Mouse (Mus musculus) mesoderm, embryonic 11.5 days (tissue): ENCODE measurements around the gene Nadk.
"Not testable (repeated sequence)": the region's sequence is repeated elsewhere in the genome, so short reads cannot be mapped to it uniquely, and the experiment has no call there.

Experiments
- DNase-seq: peaks from one replicate; pipeline ENCODE4 v3.0.0-alpha.2; 2012; ENCODE audit warnings: low read depth, low spot score

The Nadk gene

DNA sequence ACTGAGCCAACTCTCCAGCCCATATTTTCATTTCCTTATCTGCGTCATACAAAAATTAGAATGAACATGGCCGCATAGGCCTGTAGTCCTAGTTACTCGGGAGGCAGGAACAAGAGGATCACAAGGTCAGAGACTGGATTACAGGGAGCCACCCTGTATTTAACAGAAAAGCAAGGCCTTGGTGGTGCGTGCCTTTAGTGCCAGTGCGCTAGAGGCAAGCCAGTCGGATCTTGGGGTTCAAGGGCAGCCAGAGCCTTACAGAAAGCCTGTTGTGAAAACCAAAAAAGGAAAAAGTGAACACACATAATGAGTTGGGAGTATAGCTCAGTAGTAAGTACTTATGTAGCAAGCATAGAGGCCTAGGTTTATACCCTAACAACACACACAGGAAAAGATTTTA lies 7.6 kb downstream of the Nadk start:
- DNase-seq, result no peak

DNA sequence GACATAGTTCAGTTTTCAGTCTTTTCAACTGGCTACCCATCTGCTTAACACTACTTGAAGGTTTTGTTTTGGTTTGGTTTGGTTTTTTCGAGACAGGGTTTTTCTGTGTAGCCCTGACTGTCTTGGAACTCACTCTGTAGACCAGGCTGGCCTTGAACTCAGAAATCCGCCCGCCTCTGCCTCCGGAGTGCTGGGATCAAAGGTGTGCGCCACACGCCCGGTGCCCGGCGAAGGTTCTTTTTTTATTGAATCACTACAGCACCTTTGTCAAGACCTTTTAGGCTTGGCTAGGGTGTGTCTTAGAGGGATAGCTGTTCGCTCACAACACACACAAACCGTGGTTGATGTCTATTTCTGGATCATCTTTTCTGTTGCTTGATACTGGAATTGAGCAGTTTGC lies 8.1 kb downstream of the Nadk start:
- not testable (repeated sequence) for DNase-seq

DNA sequence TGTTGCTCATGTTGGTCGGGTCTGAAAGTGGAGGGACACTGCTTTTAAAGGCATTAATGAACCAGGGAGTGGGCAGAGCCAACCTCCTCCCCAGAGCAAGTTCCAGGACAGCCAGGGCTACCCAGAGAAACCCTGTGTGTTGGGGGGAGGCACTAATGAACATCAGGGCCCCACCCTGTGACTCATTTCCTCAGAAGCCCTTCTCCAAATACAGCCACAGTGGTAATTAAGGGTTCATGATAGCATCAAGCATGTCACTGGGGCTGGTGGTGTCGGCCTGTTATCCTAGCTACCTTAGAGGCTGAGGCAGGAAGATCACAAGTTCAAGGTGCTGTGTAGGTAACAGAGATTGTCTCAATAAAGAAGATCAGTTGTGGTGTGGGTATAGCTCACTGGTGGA lies 9.3 kb downstream of the Nadk start:
- no peak for DNase-seq

DNA sequence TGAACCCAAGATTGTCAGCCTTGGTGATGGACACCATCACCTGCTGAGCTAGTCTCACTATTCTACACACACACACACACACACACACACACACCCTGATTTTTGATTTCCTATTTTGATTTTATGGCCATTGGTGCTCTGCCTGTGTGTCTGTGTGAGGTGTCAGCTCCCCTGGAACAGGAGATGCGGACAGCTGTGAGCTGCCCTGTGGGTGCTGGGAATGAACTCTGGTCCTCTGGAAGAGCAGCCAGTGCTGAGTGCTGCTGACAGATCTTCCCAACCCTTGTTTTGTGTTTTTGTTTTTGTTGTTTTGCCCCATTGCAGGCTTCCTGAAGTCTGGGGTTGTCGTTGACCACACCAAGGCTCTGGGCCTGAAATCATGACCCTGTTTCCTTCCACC lies 11.0 kb downstream of the Nadk start:
- DNase-seq, result no peak

DNA sequence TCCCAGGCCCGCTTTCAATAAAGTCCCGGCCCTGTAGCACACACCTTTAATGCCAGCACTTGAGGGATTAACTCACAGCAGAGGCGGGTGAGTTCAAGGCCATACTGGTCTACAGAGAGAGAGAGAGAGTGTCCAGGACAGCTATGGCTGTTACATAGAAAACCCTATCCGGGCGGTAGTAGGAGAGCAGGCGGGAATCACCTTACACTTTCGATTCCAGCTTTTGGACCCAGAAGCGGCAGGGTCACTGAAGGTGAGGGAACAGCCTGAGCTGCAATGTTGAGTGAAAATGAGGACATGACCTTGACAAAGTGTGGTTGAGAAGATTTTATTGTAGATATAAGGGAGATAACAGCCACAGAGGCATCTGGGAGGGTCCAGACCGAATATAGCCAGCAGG lies 11.7 kb downstream of the Nadk start:
- DNase-seq, result no peak

DNA sequence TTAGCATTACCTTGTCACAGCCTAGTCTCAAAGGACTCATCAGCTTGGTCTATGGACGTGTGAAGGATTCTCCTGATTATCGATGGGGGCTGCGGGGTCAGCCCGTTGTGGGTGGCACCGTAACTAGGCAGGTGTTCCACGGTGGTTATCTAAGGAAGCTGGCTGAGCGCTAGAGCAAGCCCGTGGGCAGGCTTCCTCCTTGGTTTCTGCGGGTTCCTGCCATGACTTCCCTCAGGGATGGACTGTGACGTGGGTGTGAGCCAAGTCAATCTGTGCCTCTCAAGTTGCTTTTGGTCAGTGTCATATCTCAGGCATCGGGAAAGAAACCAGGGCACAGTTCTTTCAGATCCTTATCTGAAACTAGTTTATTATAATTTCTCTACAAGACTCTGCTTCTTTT lies 12.8 kb downstream of the Nadk start:
- no peak for DNase-seq

DNA sequence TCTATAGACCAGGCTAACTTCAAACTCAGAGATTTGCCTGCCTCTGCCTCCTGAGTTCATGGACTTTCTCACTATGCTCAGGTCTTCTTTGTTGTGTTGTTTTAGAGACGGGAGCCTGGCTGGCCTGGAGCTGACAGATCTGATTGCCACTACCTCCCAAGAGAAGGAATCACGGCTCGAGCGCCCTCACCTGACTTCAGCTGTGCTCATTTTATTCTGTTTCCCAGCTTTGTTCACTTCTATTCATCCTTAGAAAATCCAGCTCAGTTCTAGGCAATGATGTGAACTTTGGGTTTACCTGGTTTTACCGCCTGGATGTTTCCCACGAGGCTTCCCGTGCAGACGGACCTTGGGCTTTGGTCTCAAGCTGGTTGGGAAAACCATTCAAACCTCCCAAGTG lies 13.3 kb downstream of the Nadk start:
- DNase-seq, result no peak

DNA sequence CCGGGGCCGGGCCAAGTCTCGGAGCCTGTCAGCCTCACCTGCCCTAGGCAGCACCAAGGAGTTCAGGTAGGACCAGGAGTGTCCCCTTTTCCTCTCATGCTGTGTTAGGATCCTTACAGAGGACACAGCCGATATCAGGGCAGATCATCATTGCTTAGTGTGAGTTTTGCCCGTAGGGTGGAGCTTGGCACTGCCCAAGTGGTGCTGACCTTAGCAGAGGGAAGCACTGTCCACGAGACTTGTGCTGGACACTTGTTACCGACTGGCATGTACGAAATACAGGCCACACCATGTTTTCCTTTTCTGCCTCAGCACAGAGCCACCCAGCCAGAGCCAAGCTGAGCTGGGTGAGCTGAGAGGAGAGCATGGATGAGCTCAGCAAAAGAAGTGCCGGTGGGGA lies 15.0 kb downstream of the Nadk start:
- no peak for DNase-seq

DNA sequence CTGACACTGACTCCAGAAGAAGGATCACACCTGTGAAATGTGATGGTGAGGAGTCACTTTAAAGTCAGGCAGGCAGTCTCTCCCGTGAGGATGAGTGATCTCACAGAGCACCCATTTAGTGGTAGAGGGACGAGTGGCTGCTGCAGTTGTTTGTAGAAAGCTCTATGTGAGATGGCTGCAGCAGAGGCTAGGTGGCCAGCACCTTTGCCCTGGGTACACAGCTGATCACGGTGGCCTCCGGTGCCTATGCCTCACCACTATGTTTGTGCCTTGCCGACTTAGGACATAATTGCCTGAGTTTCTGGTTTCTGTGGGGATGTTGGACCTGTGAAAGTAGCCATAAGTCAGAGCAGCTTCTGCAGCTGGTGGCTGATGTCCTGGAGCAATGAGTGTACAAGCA lies 15.6 kb downstream of the Nadk start:
- DNase-seq, result no peak

DNA sequence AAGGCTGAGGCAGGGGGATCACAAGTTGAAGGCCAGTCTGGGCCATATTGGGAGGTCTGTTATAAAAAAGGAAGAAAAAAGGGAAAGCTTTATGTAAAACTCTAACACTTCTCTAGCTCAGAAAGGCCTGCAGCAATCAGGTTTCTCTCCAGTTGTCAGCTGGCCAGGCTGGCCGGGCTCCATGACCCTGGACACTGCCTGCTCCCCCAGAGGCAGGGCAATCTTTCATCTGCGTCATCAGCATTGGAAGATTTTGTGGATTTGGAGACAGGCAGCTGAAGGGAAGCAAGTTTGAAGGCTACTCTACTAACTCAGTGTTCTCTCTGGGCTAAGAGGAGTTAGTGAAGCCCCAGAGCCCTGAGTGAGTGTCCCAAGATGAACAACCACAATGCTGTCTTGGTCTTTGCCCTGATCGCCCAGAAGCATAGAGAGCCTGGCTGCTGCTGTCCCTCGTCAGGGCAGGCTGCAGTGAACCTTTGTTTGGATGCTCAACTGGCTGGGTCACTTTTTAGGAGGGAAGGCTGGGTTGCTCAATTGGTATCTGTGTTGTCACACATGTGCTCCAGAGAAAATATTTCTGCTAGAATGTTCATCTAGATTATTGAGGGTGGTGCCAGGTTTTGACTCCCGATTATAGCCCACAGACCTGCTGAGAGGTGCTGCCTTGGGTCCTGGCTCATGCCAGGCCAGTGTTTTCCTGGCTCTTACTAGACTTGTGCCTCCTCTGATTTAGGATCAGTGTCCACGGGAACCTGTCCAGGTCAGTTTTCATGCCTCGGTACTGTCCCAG lies 16.4 kb downstream of the Nadk start:
- no peak for DNase-seq

DNA sequence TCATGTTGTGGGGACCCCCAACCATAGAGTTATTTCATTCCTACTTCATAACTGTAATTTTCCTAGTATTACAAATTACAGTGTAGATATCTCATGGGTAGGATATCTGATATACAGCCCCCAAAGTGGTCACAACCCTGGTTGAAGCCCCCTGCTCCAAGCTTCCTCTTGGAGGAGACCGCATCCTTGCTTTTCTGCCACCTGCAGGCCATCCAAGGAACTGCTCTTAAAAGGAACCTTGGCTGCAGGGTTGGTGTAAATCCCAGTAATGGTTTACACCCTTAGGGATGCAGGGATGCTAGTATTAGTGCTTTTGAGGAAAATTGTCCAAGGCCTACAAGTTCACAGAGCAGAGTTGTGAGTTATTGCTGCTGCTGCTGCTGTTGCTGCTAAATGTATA lies 18.2 kb downstream of the Nadk start:
- DNase-seq, result peak; percentile 71

DNA sequence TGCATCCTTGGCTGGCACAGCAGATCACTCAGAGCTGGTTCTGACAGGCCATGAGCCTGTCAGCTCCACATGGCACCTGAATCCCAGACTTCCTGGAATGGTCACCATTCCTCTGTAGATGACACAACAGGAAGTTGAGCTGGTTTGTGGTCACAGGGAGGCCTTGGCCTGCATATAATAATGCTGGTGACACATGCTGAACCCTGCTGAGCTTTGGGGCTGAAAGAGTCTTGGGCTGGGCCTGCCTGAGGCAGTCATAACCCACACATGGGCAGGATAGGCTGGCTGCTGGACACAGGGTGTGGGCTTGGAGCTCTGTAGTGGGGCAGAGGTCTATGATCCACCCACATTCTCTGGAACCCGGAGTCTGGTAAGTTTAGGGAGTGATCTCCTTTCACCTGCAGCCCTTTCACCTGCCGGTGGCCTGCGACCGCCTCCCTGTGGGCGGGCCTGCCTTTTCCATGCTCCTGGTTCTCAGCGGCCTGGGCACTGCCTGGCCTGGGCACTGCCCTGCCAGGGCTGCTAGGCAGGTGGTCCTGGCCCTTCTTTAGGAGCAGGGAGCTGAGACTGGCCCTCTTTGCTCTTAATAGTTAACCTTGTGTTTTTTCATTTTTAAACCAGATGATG lies 20.2 kb downstream of the Nadk start:
- no peak for DNase-seq

DNA sequence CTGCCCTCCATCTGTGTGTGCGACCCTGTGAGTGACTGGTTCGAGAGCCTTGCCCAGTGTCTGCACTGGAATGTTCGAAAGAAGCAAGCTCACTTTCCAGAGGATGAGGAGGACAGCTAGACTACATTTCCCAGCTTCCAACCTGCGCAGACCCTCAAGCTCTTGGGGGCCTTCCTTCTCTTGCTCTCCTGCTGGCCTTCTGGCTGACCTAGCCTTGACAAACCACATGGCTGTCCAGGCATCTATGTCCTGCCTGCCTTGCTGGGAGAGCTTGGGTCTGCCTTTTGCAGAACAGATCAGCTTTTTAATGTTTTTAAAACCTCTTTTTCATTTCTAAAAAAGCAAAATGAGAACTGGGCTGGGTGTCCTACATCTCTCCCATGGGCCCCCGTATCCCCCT lies 27.2 kb downstream of the Nadk start:
- no peak for DNase-seq

DNA sequence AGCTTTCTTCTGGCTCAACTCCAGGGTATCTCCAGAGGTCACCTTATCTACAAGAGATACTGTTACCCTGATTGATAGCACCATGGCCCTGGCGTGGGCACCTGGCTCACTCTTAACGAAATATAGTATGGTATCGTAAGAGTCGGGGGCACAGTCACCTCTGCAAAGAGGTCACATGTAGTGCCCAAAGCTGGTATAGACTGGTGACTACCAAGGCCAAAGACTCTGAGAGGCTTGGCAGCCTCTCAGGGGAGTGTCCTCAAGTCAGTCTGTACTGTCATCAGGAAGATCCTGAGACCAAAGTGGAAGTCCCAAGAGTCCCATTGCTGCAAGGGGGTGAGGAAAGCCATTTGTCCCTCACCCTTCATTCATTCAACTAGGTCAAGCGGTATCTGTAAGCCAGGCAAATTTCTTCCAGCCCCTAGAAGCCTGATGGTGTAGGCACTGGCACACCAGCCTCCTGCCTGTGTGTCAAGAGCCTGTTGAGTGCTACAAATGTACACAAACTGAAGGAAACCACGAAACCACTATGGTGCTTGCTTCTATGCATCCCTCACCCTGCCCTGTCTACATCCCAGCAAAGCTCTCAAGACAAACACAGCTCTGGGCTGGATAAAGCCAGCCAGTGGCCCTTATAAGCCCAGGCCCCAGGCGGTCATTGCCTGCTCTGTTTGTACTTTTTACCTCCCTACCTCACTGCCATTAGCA lies 29.0 kb downstream of the Nadk start:
- no peak for DNase-seq

DNA sequence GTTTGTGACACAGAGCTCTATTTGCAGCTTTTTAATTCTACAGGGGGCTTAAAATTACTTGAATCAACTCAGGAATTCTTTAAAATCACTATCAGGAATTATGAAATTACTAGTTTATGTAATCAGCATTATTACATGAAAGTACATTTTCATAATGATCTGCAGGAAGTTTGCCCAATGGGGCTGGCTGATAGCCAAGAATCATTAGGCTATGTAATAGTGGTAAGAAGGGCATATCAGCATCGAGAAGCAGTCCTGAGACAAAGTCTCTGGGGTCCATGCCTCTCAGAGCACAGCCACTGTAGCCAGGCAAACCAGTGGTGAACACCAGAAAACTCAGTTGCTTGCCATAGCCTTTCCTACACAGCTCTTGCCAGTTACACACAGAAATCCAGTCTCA lies 31.6 kb downstream of the Nadk start:
- no peak for DNase-seq

DNA sequence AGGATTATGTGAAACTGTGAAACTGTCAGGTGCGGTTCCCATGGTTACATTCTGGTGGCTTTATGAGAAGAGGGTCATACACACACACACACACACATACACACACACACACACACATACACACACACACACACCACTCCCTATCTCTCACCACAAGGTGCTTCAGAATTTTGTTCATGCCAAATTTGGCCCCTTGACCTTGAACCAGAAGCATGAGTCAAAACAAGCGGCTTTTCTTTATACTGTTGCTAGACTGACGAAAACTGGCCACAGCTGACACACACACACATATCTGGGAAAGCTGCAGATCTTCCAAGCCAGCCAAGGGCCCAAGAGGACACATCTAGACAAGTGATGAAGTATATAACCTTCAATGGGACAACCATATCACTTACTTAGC lies 33.6 kb downstream of the Nadk start:
- DNase-seq, result no peak

DNA sequence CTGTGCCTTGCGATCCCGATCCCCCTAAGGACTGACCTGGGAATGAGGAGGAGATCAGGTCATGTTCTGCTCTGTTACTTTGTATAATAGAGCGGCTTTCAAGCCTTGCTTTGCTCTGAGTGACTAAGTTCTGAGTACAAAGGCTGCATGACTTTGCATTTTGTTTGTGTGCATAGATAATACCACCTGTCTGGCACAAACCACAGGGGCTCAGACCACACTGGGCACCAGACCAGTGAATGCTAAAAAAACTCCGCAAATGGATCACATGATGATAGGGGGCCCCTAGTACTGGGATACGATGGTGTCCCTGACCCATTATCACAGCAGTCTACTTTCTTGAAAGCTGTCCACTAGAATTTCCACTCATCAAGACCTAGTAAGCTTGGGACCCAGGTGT lies 34.4 kb downstream of the Nadk start:
- DNase-seq, result no peak

DNA sequence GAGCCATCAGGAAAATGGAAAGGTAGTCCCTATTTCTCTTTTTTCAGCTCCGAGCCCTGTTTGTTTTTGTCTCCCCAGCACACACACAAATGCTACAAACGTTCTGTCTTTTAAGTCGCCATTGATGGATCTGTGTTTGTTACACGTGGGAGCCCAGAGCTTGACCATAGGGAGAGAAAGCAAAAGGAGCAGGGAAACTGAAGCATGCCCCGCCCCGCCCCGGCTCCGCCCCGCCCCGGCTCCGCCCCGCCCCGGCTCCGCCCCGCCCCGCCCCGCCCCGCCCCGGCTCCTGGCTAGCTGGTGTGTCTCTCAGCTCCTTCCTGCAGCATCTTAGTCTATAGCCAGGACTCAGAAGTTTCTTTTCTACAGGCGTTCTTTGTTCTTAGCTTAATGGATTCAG lies 36.4 kb downstream of the Nadk start:
- no peak for DNase-seq

DNA sequence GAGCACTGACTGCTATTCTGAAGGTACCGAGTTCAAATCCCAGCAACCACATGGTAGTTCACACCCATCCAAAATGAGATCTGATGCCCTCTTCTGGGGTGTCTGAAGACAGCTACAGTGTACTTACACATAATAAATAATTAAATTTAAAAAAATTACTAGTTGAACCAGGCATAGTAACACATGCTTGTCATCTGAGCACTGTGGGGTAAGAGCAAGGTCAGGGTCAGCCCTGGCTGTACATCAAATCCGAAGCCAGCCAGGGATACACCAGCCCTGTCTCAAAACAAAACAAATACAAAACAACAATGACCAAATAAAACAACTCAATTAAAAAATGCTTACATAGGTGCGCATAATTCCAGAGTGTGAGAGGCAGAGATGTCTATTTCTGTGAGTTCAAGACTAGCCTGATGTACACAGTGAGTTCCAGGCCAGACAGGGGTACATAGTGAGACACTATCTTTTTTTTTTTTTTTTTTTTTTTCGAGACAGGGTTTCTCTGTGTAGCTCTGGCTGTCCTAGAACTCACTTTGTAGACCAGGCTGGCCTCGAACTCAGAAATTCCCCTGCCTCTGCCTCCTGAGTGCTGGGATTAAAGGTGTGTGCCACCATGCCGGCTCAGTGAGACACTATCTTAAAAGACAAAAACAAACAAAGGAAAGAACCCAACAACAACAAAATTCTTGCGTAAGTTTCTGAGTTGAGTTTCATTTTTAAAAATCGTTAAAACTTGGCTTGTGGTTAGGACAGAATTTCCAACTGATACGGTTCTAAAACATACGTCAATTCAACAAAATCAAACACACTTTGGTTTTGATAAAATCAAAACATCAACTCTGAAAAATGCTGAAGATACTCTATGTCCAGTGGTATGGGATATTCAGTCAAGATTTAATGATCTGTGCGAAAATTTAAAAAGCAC lies 38.0 kb downstream of the Nadk start:
- DNase-seq, result no peak

DNA sequence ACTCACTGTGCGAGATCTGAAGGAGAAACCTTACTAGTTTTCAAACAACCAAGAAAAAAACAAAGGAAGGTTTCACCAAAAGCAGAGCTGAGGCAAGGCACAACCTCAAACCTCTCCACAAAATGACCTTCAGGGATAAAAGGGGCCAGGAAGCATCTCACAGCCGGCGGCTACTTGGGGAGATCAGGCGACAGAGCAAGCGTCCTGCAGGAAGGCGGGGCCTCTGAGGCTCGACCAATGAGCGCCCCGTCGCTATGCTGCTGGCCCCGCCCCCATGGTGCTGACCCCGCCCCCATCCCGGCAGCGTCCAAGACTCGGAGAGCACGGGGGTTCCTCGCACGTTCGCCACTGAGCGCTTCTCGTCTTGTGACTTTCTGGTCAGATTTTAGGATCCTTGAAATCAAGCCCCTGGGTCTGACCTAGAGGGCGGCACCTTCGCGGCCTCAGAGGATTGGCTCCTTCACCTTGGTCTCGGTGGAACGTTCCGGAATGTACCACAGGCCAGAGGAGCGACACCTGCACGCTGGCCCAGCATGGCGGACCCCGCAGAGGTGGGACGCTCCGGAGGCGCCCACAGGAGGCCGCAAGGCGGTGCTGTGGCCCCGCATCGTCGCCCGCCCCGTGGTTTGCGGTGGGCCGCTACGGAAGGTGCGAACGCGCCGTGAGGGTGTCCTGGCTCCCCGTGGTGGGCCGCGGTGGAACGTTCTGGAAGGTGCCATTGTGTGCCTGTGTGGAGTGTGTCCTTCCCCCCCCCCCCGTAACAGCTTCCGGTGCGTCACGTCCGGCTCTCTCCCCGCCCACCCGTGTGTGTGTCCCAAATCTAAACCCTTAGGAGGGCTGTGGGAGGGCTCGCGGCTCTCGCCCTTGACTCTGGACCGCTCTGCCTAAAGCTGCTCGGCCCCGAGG lies 39.2 kb downstream of the Nadk start, which contains the start of gene Slc35e2:
Slc35e2 (plus strand) TSS at position 326 of the 906 bp plus-strand sequence.
- peak; percentile 93 for DNase-seq

DNA sequence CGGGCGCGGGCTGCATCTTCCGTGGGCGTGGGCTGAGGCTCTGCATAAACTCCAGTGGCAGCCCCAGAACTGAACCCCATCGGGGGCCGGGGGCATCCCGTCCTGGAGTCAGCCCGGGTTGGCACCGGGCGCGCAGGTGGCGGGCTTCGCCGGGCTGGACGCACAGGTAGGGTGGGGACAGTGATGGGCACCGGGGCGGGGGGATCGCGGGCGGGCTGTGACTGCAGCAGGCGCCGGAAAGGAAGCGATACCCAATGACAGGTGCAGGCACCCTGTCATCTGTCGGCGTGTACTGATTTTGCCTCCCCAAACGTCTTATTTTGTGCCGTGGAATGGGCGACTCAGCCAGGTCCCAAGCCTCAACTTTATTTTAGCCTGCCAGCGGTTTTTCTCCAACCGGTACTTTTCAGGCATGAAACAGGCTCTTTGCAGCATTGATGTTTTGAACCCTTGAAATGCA lies 39.8 kb downstream of the Nadk start:
- no peak for DNase-seq
